Mouse (Mus musculus) bone marrow macrophage, adult 2 months (primary cell): Measurements from ENCODE around the gene Srl. TPM values are rescaled to one million over a fixed set of nuclear protein-coding genes. Genes with fewer than 3 reads are reported as not detected.

Experiments
- H3K27ac ChIP-seq: 2 replicates; pipeline ENCODE4 v1.5.1; 2012; ENCODE audit warnings: low read depth, low read length; ENCODE audit not compliant: insufficient read depth
- H3K4me1 ChIP-seq: 2 replicates; pipeline ENCODE4 v1.6.1; 2012; ENCODE audit warnings: low read length; ENCODE audit not compliant: control insufficient read depth, insufficient read depth
- H3K4me3 ChIP-seq: 2 replicates; pipeline ENCODE4 v1.5.1; 2012; ENCODE audit warnings: mild to moderate bottlenecking, low read length, moderate library complexity; ENCODE audit not compliant: insufficient read depth
- CTCF ChIP-seq: IDR thresholded peaks from 2 replicates; pipeline ENCODE4 v1.5.1; 2012; ENCODE audit warnings: low read depth, mild to moderate bottlenecking, low read length, moderate library complexity
- POLR2A ChIP-seq: IDR thresholded peaks from 2 replicates; pipeline ENCODE4 v1.6.1; 2012; ENCODE audit warnings: mild to moderate bottlenecking, low read depth, low read length, borderline replicate concordance
- polyA plus RNA-seq: library from polyadenylated mRNA; stranded (reverse); fragments of >200 nt; gene quantifications from 2 replicates; pipeline ENCODE4 v1.2.4, GENCODE M21; 2012; ENCODE audit not compliant: missing spikeins, insufficient read depth, insufficient read length

Srl gene
- polyA plus RNA-seq, 1 experiment: 1.6 TPM

DNA sequence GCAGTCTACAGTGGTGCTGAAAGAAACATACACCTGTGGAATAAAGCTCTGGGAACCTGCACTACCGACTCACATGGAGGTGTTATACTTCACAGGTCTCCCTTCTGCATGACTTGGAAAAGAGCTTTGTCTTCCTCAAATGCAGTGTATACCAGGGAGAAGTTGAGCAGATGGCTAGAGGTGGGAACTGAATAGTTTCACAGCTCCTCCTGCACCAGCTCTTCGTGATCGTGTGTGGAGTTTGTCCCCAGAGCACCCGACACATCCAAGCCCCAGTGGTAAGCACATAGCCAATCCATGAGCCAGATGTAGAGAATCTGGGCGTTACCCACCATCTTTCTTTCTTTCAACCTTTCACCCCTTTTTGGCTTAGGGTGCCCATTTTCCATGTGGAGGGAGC is 111.4 kb downstream of the Srl start:
- H3K4me3 ChIP-seq: no peak overlapping the region
- peaks cover 22% of the 10 kb centered on the region for H3K4me1 ChIP-seq
- TF ChIP-seq CTCF: no peak
- TF ChIP-seq POLR2A: no peak
- no peak overlapping the region for H3K27ac ChIP-seq

Other genes with a start within 250 kb of the Srl start
- 8.2 and 10.5 TPM in 2 replicates for gene Adcy9, start 121.3 kb downstream of the Srl start, polyA plus RNA-seq
- 7.1 and 8.0 TPM in 2 replicates for gene Tfap4, start 18.0 kb upstream of the Srl start, polyA plus RNA-seq
- 0.65 and 1.3 TPM in 2 replicates for gene Glis2, start 52.9 kb upstream of the Srl start, polyA plus RNA-seq
- 27.3 and 39.7 TPM in 2 replicates for gene Pam16, start 83.2 kb upstream of the Srl start, polyA plus RNA-seq
- gene Vasn, start 98.1 kb upstream of the Srl start, polyA plus RNA-seq: 1.5 TPM in 1 of 2 replicates, not detected in the other
- gene Dnaja3, start 98.2 kb upstream of the Srl start, polyA plus RNA-seq: 20.0 and 21.3 TPM in 2 replicates
- gene Coro7, start 138.0 kb upstream of the Srl start, polyA plus RNA-seq: 110 and 115 TPM in 2 replicates
- 16.0 and 18.7 TPM in 2 replicates for gene Nmral1, start 177.5 kb upstream of the Srl start, polyA plus RNA-seq
- 230 and 252 TPM in 2 replicates for gene Hmox2, start 184.5 kb upstream of the Srl start, polyA plus RNA-seq
- 32.4 and 32.9 TPM in 2 replicates for gene Cdip1, start 248.5 kb upstream of the Srl start, polyA plus RNA-seq